Mouse (Mus musculus) kidney, postnatal 0 days (tissue): ENCODE measurements around the gene Ncmap. TPM values are rescaled to one million over a fixed set of nuclear protein-coding genes. Genes with fewer than 3 reads are reported as not detected.

ENCODE experiments used
- ATAC-seq: fragments of 200-750 bp; cut with Nextera tagmentation; replicated peaks from 2 replicates; pipeline ENCODE4 v1.8.0; 2017; ENCODE audit warnings: low read depth, moderate number of reproducible peaks, moderate TSS enrichment, moderate library complexity; ENCODE audit not compliant: low FRiP score
- DNase-seq: peaks from one replicate; pipeline ENCODE4 v3.0.0-alpha.2; 2016; ENCODE audit warnings: low spot score
- H3K27ac ChIP-seq: fragments of 300-500 bp; sonication (generic); 2 replicates; pipeline ENCODE4 v1.5.1; 2014; ENCODE audit warnings: mild to moderate bottlenecking
- H3K27me3 ChIP-seq: fragments of 300-500 bp; sonication (generic); 2 replicates; pipeline ENCODE4 v1.6.1; 2014; ENCODE audit warnings: low read length, mixed read lengths; ENCODE audit not compliant: insufficient read depth
- H3K36me3 ChIP-seq: fragments of 300-500 bp; sonication (generic); 2 replicates; pipeline ENCODE4 v1.6.1; 2014; ENCODE audit warnings: low read length, mixed read lengths; ENCODE audit not compliant: insufficient read depth
- H3K4me1 ChIP-seq: fragments of 300-500 bp; sonication (generic); replicated peaks from 2 replicates; pipeline ENCODE4 v1.6.1; 2014; ENCODE audit warnings: antibody characterized with exemption, low read length, mixed read lengths; ENCODE audit not compliant: insufficient read depth
- H3K4me2 ChIP-seq: fragments of 300-500 bp; sonication (generic); 2 replicates; pipeline ENCODE4 v1.6.1; 2014; ENCODE audit warnings: mild to moderate bottlenecking, low read length, moderate library complexity, mixed read lengths
- H3K4me3 ChIP-seq: fragments of 300-500 bp; sonication (generic); replicated peaks from 2 replicates; pipeline ENCODE4 v1.5.1; 2014; ENCODE audit warnings: low read depth, low read length
- H3K9ac ChIP-seq: fragments of 300-500 bp; sonication (generic); 2 replicates; pipeline ENCODE4 v1.6.1; 2014; ENCODE audit warnings: low read depth, low read length
- H3K9me3 ChIP-seq: fragments of 300-500 bp; sonication (generic); replicated peaks from 2 replicates; pipeline ENCODE4 v1.6.1; 2016; ENCODE audit warnings: low read length, inconsistent platforms, mixed read lengths
- CTCF ChIP-seq: IDR thresholded peaks from 2 replicates; pipeline ENCODE4 v1.5.1; 2016; ENCODE audit warnings: antibody characterized with exemption, low read depth, mild to moderate bottlenecking, moderate library complexity
- WGBS: fragments of 180-500 bp; shearing (Covaris S2); extraction: QIAGEN DNeasy Blood & Tissue Kit; methylation state at CpG from one replicate; pipeline ENCODE4 v1.1.7; 2014; 5-methylcytosine and 5-hydroxymethylcytosine counted together
- microRNA counts: library from miRNA; unstranded; fragments of <30 nt; microRNA quantifications from one replicate; lab custom pipeline; 2015
- microRNA-seq: library from miRNA; unstranded; fragments of <30 nt; microRNA quantifications from one replicate; pipeline ENCODE4, GENCODE M21; 2016
- polyA plus RNA-seq: library from polyadenylated mRNA; unstranded; fragments of >200 nt; fragmentation: Nextera tagmentation; extraction: Ambion mirVana; gene quantifications from 2 replicates; pipeline ENCODE4 v1.2.1, GENCODE M21; 2015

Ncmap gene
- polyA plus RNA-seq, 1 experiment from 2014 or later = 2.0 TPM

- no peak for TF ChIP-seq CTCF
- Histone ChIP-seq H3K4me1 (no peaks in the 10 kb centered on the region), H3K4me2 (no peak overlapping the region), H3K27ac (no peak overlapping the region), H3K9me3 (no peaks in the 10 kb centered on the region), H3K9ac (no peak overlapping the region), H3K4me3 (no peak overlapping the region), H3K27me3 (no peaks in the 10 kb centered on the region), H3K36me3 (peaks cover 81% of the 10 kb centered on the region)
- ATAC-seq (no peak), DNase-seq (no peak)
- 80% methylated on average over 8 of the region's 8 CpGs for WGBS
Observed at GRCm38 (mm10) chr4:135323021-135323420, 75.0 kb downstream of the Ncmap start.

MicroRNA genes within 50 kb of the gene (microRNA counts, 519-probe panel; counts per million panel counts)
- 330 counts per million, percentile 68 among the panel's probes with 10 or more counts for microRNA mmu-miR-700 (lab: Ali Mortazavi, UCI)

Small RNA genes within 50 kb of the gene (microRNA-seq; reads per million reads assigned to microRNA genes)
- 164 reads per million, percentile 56 among the genes with 10 or more reads in this experiment for gene Mir700

Other genes starting within 250 kb of the Ncmap start
- gene Clic4, start 125.4 kb downstream of the Ncmap start, polyA plus RNA-seq = 147 and 166 TPM in 2 replicates
- 183 and 203 TPM in 2 replicates for gene Srrm1, start 44.9 kb downstream of the Ncmap start, polyA plus RNA-seq
- gene Rcan3, start 35.6 kb upstream of the Ncmap start, polyA plus RNA-seq = 16.2 and 17.8 TPM in 2 replicates
- 0.42 and 0.52 TPM in 2 replicates for gene Stpg1, start 96.6 kb upstream of the Ncmap start, polyA plus RNA-seq
- 6.3 and 6.8 TPM in 2 replicates for gene Nipal3, start 96.8 kb upstream of the Ncmap start, polyA plus RNA-seq
- gene Grhl3, start 175.4 kb upstream of the Ncmap start, polyA plus RNA-seq = 3.6 and 4.6 TPM in 2 replicates